Mouse (Mus musculus): ENCODE results near the gene Kcna1. TPM values are rescaled to one million over a fixed set of nuclear protein-coding genes. Genes with fewer than 3 reads are reported as not detected.

The Kcna1 gene
- total RNA-seq (2021): 1 to 10 TPM; 2.2 to 2.6 TPM
- long read RNA-seq, experiment 1: 0 reads
- long read RNA-seq, experiment 2, partial matches to known transcripts: 0 of 1 reads
- long read RNA-seq, experiment 2, other reads (novel, unspliced or antisense): 0 of 1 reads

GRCm38 (mm10) chr6:126646381-126646780, at the start of gene Kcna1:
Kcna1 (minus strand) TSS chr6:126646384.
- no peak for DNase-seq

GRCm38 (mm10) chr6:126687120-126687519, 40.9 kb upstream of the Kcna1 start:
- no peak for DNase-seq

GRCm38 (mm10) chr6:126685135-126685534, 39.0 kb upstream of the Kcna1 start:
- DNase-seq: no peak

GRCm38 (mm10) chr6:126678961-126679360, 32.8 kb upstream of the Kcna1 start:
- no peak for DNase-seq

GRCm38 (mm10) chr6:126667001-126667400, 20.8 kb upstream of the Kcna1 start:
- no peak for DNase-seq

- no peak for DNase-seq
These were observed 19.9 kb upstream of the Kcna1 start for GRCm38 (mm10) chr6:126666091-126666490.

DNA sequence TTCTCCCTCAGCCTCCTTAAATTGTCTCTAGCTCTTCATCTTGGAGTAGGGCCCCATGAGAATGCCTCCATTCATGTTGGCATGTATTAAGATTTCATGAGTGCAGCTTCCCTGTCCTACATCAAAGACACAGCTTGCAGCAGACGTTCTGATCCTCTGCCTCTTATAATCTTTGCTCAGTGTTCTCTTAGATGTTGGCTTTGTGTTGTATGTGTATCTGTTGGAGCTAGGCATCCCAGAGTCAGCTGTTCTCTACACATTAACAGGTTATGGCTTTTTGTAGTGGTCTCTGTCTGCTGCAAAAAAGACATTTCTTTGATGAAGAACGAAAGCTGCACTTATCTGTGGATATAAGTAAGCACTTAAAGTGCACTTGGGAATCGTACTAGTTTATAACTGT, 18.4 kb upstream of the Kcna1 start:
- DNase-seq: no peak

DNA sequence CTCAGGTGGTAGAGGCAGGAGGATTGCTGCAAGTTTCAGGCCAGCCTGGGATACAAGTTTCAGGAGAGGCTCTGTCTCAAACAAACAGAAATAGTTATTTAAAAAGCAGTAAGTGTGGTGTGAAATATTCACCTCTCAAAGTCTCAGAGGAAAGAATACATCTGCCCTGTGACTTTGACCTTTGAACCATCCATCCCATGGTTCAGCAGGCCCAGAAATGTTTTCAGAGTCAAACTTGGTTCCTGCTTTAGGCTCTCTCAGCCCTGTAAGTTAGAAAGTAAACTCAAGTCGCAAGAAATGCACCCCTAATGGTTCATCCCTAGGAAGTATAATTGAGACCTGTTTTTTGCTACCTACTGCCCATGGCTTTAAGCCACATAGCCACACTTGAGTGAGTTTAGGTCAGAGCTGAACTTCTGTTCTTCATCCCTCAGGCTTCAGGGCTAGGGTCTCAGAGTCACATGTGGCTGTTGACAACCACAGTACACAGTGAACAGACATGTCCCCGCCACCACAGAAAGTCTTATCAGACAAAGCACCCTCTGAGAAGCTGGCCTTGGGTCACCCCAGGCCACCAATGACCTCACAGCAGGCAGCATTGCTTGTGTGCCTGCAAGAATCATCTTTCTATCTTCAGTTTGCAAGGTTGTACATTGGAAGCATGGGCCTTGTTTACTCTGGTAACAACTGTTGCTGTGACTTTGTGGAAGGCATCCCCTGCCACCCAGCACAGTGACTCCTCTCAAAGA, 11.6 kb upstream of the Kcna1 start:
- no peak for DNase-seq

DNA sequence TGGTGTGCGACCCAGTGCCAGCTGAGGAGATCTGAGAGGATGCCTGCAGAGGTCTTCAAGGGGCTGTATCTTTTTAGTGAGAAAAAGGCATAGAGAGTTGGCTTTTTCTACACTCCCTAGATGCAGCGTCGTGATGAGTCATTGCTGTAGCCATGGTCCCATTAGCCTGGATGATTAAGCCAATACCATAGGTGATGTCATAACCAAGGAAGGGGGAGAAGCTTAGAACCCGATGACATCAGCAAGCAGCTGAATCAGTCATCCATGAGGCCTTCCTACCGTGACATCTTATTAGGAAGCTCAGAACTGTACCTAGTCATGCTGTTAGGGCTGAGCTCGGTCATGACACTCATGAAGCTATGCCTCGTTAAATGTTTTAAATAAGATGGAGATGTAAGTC, 7.4 kb upstream of the Kcna1 start:
- DNase-seq: no peak

DNA sequence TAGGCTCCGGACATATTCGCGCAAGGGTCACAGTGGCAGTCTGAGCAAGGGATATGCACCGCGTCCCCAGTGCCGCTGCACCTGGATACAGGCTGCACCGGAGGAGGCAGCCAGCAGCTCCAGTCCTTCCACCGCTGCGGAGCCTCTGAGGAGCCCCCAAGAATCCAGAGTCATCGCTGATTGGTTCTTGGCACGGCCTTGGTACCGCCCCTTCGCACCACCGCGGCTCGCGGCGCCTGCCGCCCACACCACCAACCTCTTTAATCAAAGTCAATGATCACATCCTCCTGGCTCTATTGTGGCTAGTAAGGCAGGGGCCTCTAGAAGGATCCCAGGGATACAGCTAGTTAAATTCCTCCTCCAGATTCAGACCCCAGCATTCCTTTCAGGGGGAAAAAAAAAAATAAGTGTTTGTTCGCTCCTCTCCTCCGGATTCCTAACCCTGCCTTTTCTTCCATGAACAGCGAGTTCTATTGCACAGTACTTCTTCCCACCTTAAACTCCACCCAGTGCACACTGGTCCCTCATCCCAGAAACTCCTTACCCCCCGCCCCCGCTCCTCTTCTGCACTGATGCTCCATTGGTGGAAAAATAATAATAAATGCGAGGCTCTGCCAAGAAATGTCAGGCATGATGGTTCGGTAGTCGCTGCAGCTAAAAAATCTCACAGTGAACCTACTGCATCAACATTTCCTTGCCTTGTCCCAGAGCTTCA, 383 bp downstream of the Kcna1 start:
- DNase-seq: no peak

DNA sequence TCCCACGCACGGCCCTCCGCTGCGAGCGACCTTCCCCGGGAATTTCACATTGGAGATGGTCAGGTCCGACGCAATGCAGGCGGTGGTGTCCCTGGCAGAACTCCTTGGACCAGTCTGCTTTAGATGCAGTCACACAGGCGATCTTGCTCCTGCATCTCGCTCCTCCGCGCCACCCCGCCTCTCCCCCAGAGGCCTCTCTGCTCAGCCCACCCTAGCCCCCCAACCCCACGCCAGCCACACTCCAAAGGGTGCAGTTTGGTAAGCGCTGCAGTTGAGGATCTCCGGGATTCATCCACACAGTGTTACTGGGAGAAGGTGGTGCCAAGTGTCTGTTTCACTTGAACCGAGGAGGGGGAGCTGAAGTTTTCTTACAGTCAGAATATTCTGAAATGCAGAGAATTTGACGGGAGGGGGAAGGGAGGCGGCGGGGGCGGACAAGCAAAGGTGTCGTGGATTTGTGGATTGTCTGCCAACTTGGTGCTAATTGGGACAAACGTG, 1.1 kb downstream of the Kcna1 start:
- no peak for DNase-seq

DNA sequence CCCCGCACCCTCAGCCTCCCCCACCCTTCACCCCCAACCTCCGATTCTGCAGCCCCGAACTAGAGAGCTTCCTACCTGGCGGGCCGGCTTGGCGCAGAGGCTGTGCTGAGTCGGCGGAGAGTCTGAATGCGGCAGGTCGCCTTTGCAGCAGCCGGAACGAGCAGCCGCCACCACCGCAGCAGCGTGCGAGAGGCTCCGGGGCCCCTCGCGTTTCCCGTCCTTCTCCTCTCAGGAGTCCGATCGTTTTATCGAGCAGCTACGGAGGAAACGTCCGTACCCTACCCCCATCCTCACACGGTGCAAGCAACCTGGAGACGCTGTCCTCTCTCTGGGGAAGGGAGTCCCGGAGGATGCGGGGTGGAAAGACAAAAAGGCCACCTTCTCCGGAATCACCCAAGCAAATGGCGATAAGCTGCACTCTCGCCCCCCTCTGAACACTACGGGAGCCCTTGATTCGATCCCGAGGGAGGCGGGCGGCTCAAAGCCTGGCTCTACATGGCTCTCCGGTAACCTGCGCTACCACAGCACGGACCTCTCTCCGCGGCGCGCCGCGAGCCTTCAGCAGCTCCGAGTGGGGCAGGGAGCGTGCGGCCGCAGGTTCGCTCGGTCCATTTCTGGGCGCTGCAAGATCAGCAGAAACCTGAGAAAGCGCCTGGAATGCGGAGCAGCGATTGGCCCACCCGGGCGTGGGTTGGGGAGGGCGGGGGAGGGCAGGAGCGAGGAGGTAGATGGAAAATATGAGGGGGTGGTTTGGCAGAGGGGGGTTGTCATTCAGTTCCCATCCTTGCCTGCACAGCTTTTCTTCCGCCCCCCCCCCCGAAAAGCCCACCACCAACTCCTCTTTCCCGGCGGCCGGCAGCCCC, 1.8 kb downstream of the Kcna1 start:
- no peak for DNase-seq

GRCm38 (mm10) chr6:126643341-126644055, 2.7 kb downstream of the Kcna1 start:
- DNase-seq: no peak

DNA sequence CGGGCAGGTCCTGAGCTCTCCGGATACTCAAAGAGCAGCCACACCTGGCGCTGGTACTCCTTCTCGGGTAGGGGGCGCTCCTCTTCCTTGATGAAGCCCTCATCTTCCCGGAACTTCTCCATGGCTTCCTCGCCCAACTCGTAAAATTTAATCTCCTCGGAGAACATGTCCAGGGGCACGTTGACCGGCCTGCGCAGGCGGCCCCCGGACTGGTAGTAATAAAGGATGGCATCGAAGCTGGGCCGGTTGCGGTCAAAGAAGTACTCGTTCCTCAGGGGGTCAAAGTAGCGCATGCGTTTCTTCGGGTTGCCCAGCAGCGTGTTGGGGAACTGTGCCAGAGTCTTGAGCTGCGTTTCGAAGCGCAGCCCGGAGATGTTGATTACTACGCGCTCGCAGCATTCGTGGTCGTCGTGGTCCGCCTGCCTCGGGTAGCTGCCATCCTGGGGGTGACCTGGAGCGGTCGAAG, 3.3 kb downstream of the Kcna1 start:
- no peak for DNase-seq

DNA sequence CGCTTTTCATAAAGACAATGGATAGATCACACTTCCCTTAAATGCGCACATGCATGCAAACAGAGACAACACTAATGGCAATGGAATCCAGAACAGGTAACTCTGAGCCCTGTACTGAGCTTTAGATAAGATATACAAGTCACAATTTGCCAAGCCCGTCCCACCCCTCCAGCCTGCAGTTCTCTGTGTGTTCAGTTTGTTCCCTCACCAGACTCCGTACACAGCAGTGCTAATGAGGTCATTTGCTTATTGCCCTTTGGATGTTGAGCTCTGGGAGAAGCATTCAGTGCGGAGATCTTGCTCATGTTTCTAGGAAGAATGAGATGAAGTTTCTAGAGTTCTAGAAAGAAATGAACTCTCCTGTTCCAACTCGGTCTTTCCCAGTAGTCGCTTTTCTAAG, 17.7 kb downstream of the Kcna1 start:
- DNase-seq: no peak

DNA sequence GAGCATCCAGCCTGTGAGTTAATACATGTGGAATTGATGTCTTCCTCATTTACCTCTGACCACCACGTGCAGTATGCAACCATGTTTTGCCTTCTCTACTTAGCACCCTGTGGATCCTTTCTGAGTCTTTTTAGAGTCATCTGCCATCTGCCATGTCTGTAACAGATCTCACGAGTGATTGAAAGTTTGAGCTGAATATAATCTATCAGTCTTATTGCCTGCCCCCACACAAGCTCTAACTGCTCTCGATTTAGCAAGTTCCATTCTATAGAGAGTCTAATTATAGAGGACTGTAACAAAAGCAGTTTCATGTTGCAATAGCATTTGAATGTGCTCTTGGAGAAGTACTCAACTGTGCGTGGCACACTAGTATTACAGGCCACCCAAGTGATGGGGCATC, 27.7 kb downstream of the Kcna1 start:
- DNase-seq: no peak

GRCm38 (mm10) chr6:126610746-126611145, 35.4 kb downstream of the Kcna1 start:
- DNase-seq: no peak

DNA sequence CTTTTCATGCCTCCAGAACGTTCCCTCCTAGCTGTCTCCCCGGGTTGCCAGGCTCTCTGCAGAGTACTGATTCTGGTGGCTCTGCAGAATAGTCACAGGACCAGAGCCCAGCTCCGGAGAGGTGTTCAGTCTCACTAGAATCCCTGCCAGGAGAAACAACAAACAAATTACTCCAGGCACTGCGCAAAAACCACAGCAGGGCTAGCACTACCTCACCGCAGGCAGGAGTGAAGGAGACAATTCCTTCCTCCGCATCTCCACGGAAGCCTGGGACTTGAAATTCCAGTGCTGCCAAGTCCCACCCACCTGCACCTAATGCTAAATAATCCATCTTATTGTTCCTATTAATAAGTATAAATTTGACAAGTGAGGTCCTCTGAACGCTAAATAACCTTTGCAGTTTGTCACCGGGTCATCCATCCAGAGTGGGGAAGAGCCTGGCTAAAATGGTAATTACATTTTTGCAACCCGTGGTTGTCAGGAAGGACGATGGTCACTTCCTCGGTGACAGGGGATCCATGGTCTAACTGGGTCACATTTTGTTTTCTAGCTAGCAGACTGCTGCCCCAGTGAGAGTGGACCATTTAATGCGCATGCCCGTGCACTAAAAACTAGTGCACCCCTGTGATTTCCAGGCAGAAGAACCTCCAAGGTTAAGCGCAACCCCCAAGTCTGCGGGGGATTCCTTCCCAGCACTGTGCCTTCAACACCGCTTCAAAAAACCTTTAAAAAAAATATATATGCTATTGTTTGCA, 36.8 kb downstream of the Kcna1 start:
- no peak for DNase-seq

- no peak for DNase-seq
These were observed 44.3 kb downstream of the Kcna1 start for GRCm38 (mm10) chr6:126601843-126602326.

GRCm38 (mm10) chr6:126599201-126599995, 46.8 kb downstream of the Kcna1 start:
- DNase-seq: no peak

All from gastrocnemius, postnatal 25 days (tissue).